Mouse (Mus musculus): Measurements from ENCODE around the gene Podxl.
A peak's percentile ranks its signal among the peaks of the same experiment; 100 is the strongest.

Podxl gene

GRCm38 (mm10) chr6:31524121-31524520 lies 39.7 kb downstream of the Podxl start:
- DNase-seq (ENCODE audit: low spot score in 2 of 2) = no peak

- no peak for DNase-seq (ENCODE audit: low spot score in 2 of 2)
Measured at GRCm38 (mm10) chr6:31523657-31524056, 40.1 kb downstream of the Podxl start.

- DNase-seq (ENCODE audit: low spot score in 2 of 2) = peak in 1 of 2 experiments; percentile 68
Measured at GRCm38 (mm10) chr6:31523039-31523438, 40.7 kb downstream of the Podxl start.

GRCm38 (mm10) chr6:31522478-31522877 lies 41.3 kb downstream of the Podxl start:
- DNase-seq (ENCODE audit: low spot score in 2 of 2) = no peak

GRCm38 (mm10) chr6:31521491-31522355 lies 42.1 kb downstream of the Podxl start:
- no peak for DNase-seq (ENCODE audit: low spot score in 2 of 2)

GRCm38 (mm10) chr6:31520486-31521215 lies 43.1 kb downstream of the Podxl start:
- DNase-seq (ENCODE audit: low spot score in 2 of 2) = no peak

GRCm38 (mm10) chr6:31519001-31519471 lies 44.7 kb downstream of the Podxl start:
- no peak for DNase-seq (ENCODE audit: low spot score in 2 of 2)

- DNase-seq (ENCODE audit: low spot score in 2 of 2) = no peak
Measured at GRCm38 (mm10) chr6:31518338-31518698, 45.5 kb downstream of the Podxl start.

GRCm38 (mm10) chr6:31517681-31518337 lies 46.0 kb downstream of the Podxl start:
- no peak for DNase-seq (ENCODE audit: low spot score in 2 of 2)

- DNase-seq (ENCODE audit: low spot score in 2 of 2) = no peak
Measured at GRCm38 (mm10) chr6:31513726-31514125, 50.1 kb downstream of the Podxl start.

GRCm38 (mm10) chr6:31502614-31503013 lies 61.2 kb downstream of the Podxl start:
- DNase-seq (ENCODE audit: low spot score in 2 of 2) = no peak

GRCm38 (mm10) chr6:31500691-31501090 lies 63.1 kb downstream of the Podxl start:
- no peak for DNase-seq (ENCODE audit: low spot score in 2 of 2)

- DNase-seq (ENCODE audit: low spot score in 2 of 2) = no peak
Measured at GRCm38 (mm10) chr6:31500260-31500659, 63.5 kb downstream of the Podxl start.

GRCm38 (mm10) chr6:31499836-31500235 lies 63.9 kb downstream of the Podxl start:
- no peak for DNase-seq (ENCODE audit: low spot score in 2 of 2)

GRCm38 (mm10) chr6:31496227-31496626 lies 67.6 kb downstream of the Podxl start:
- DNase-seq (ENCODE audit: low spot score in 2 of 2) = no peak

- DNase-seq (ENCODE audit: low spot score in 2 of 2) = no peak
Measured at GRCm38 (mm10) chr6:31495122-31495731, 68.6 kb downstream of the Podxl start.

- DNase-seq (ENCODE audit: low spot score in 2 of 2) = no peak
Measured at GRCm38 (mm10) chr6:31489950-31490349, 73.8 kb downstream of the Podxl start.

- DNase-seq (ENCODE audit: low spot score in 2 of 2) = no peak
Measured at GRCm38 (mm10) chr6:31486601-31487000, 77.2 kb downstream of the Podxl start.

- DNase-seq (ENCODE audit: low spot score in 2 of 2) = no peak
Measured at GRCm38 (mm10) chr6:31480008-31480407, 83.8 kb downstream of the Podxl start.

GRCm38 (mm10) chr6:31478221-31478620 lies 85.6 kb downstream of the Podxl start:
- DNase-seq (ENCODE audit: low spot score in 2 of 2) = no peak
